Mouse (Mus musculus) thymus, adult 2 months (tissue): ENCODE data around the gene Fnip2. TPM values are rescaled to one million over a fixed set of nuclear protein-coding genes. Genes with fewer than 3 reads are reported as not detected.
"Not testable (repeated sequence)": the region's sequence is repeated elsewhere in the genome, so short reads cannot be mapped to it uniquely, and the experiment has no call there.

Experiments
- DNase-seq: peaks from one replicate; pipeline ENCODE4 v3.0.0; 2021
- H3K27ac ChIP-seq: fragments of 200-500 bp; 2 replicates; pipeline ENCODE4 v1.5.1; 2012; ENCODE audit warnings: low read length, control low read depth; ENCODE audit not compliant: control insufficient read depth, insufficient read depth
- H3K27me3 ChIP-seq: fragments of 200-500 bp; 2 replicates; pipeline ENCODE4 v1.6.1; 2012; ENCODE audit warnings: mild to moderate bottlenecking, low read length, moderate library complexity, mixed read lengths; ENCODE audit not compliant: control insufficient read depth, insufficient read depth
- H3K36me3 ChIP-seq: fragments of 200-500 bp; 2 replicates; pipeline ENCODE4 v1.6.1; 2012; ENCODE audit warnings: mild to moderate bottlenecking, low read length, moderate library complexity; ENCODE audit not compliant: control insufficient read depth, insufficient read depth
- H3K4me1 ChIP-seq: fragments of 200-500 bp; replicated peaks from 2 replicates; pipeline ENCODE4 v1.6.1; 2012; ENCODE audit warnings: low read length; ENCODE audit not compliant: control insufficient read depth, insufficient read depth
- H3K4me3 ChIP-seq: fragments of 200-500 bp; 2 replicates; pipeline ENCODE4 v1.5.1; 2012; ENCODE audit warnings: mild to moderate bottlenecking, low read length, control low read depth, moderate library complexity; ENCODE audit not compliant: control insufficient read depth, insufficient read depth
- CTCF ChIP-seq: fragments of 200-500 bp; IDR thresholded peaks from 2 replicates; pipeline ENCODE4 v1.5.1; 2012; ENCODE audit warnings: mild to moderate bottlenecking, control low read depth, low read length, moderate library complexity, borderline replicate concordance; ENCODE audit not compliant: control insufficient read depth, poor library complexity, insufficient read depth; ENCODE audit errors: extremely low read depth
- POLR2A ChIP-seq: fragments of 200-500 bp; IDR thresholded peaks from 2 replicates; pipeline ENCODE4 v1.6.1; 2012; ENCODE audit warnings: mild to moderate bottlenecking, low read length, control low read depth, moderate library complexity; ENCODE audit not compliant: control insufficient read depth, poor library complexity, insufficient read depth; ENCODE audit errors: extremely low read depth
- WGBS: fragments of 180-500 bp; shearing (Covaris S2); methylation state at CpG from one replicate; pipeline ENCODE4 v1.1.7; 2018; 5-methylcytosine and 5-hydroxymethylcytosine counted together
- polyA plus RNA-seq: library from polyadenylated mRNA; depleted of rRNA; stranded (reverse); fragments of >200 nt; gene quantifications from 2 replicates; pipeline ENCODE4 v1.2.3, GENCODE M21; 2012

The Fnip2 gene
- polyA plus RNA-seq, 1 experiment, result 2.7 TPM

GRCm38 (mm10) chr3:79574336-79574735 is 6.7 kb upstream of the Fnip2 start:
- no peak for TF ChIP-seq POLR2A
- TF ChIP-seq CTCF, result no peak
- Histone ChIP-seq H3K27ac (no peak overlapping the region), H3K36me3 (no peaks in the 10 kb centered on the region), H3K4me1 (no peaks in the 10 kb centered on the region), H3K27me3 (no peaks in the 10 kb centered on the region), H3K4me3 (no peak overlapping the region)
- DNase-seq, result no peak
- 99% methylated on average over 3 of the region's 3 CpGs for WGBS

GRCm38 (mm10) chr3:79573376-79573775 is 5.8 kb upstream of the Fnip2 start:
- 97% methylated on average over 5 of the region's 5 CpGs for WGBS
- not testable (repeated sequence) for H3K4me3 ChIP-seq, DNase-seq, H3K4me1 ChIP-seq, H3K27me3 ChIP-seq, H3K27ac ChIP-seq, H3K36me3 ChIP-seq

- Histone ChIP-seq H3K27me3 (no peaks in the 10 kb centered on the region), H3K27ac (no peak overlapping the region), H3K4me1 (peaks cover 3% of the 10 kb centered on the region; the same call in 1 of the 2 replicates), H3K4me3 (no peak overlapping the region), H3K36me3 (no peaks in the 10 kb centered on the region)
- DNase-seq, result no peak
- TF ChIP-seq POLR2A, result no peak
- no peak for TF ChIP-seq CTCF
- 55% methylated on average over 3 of the region's 3 CpGs for WGBS
These were observed 4.8 kb upstream of the Fnip2 start for GRCm38 (mm10) chr3:79572399-79572798.

GRCm38 (mm10) chr3:79569351-79569681 is 1.7 kb upstream of the Fnip2 start:
- H3K36me3 ChIP-seq, result no peaks in the 10 kb centered on the region
- no peak for DNase-seq
- 96% methylated on average over 3 of the region's 3 CpGs for WGBS
- H3K4me1 ChIP-seq, result peaks cover 8% of the 10 kb centered on the region
- no peak overlapping the region for H3K4me3 ChIP-seq
- H3K27ac ChIP-seq, result no peak overlapping the region
- TF ChIP-seq POLR2A (no peak), CTCF (no peak)
- H3K27me3 ChIP-seq, result peaks cover 5% of the 10 kb centered on the region; the same call in 1 of the 2 replicates

- WGBS, result 80% methylated on average over 16 of the region's 16 CpGs
- Histone ChIP-seq H3K36me3 (no peaks in the 10 kb centered on the region), H3K27ac (no peak overlapping the region), H3K4me3 (no peak overlapping the region), H3K27me3 (peaks cover 5% of the 10 kb centered on the region; the same call in 1 of the 2 replicates), H3K4me1 (peaks cover 8% of the 10 kb centered on the region)
- TF ChIP-seq CTCF (no peak), POLR2A (no peak)
- no peak for DNase-seq
These were observed 1.2 kb upstream of the Fnip2 start for GRCm38 (mm10) chr3:79568629-79569350.

GRCm38 (mm10) chr3:79566716-79567691 is 592 bp downstream of the Fnip2 start:
- Histone ChIP-seq H3K4me3 (peak overlapping the region; percentile 74), H3K27me3 (peaks cover 5% of the 10 kb centered on the region; the same call in 1 of the 2 replicates), H3K4me1 (peaks cover 8% of the 10 kb centered on the region), H3K36me3 (no peaks in the 10 kb centered on the region), H3K27ac (no peak overlapping the region)
- WGBS, result 12% methylated on average over 60 of the region's 60 CpGs
- TF ChIP-seq CTCF, result 0 out of 2 replicates have a peak, but pooled peaks have one; percentile 15
- TF ChIP-seq POLR2A, result no peak
- peak; percentile 24 for DNase-seq
